Mouse (Mus musculus) mouse embryonic stem cell (cell line): ENCODE measurements around the gene Ahsa1.
"Not testable (repeated sequence)": the region's sequence is repeated elsewhere in the genome, so short reads cannot be mapped to it uniquely, and the experiment has no call there.

Experiments used
- in situ Hi-C, 2 experiments: fragments of 300-500 bp; cut with MboI; formaldehyde crosslinking; loops; 1 replicate in 1 of 2; 3 replicates in 1 of 2; pipeline ENCODE4 v1.14.3; 2019 to 2020; ENCODE audit warnings: low sequenced_read_pairs in 2 of 2, low pct_unique_long_range_greater_than_20kb in 1 of 2, mixed read lengths in 1 of 2; ENCODE audit not compliant: unreplicated experiment in 1 of 2

The Ahsa1 gene

DNA sequence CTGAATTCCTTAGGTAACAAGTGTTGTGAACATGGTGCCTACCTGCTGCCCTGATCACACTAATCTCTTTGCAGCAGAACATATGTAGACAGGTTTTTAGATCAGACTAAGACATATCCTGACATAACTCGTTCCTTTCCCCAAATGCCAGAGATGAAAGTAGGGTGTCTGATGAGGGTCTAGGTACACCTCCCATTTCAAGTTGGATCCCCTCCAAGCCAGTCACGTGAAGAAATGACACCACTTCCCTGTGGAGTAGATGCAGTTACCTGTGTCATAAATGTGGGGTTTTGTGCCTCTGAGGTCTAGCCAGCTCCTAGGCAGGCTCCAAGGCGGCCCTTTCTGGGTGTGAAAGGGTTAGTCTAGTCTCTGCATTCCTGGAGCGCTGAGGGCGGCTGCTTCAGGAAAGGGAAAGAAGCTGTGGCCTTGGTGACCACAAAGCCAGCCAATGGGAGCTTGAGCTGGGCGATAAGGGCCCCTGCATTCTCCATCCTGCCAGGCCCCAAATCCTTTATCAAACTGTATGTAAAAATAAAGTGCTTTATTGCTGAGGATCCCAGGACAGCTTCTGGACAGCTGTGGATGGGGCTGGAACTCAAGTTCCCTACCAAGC is 11.9 kb downstream of the Ahsa1 start:
- in situ Hi-C loops = loop anchor here in 1 of 2 experiments (5.0 kb wide), 1 partner anchor 54 kb away; no protein-coding TSS in a partner anchor

DNA sequence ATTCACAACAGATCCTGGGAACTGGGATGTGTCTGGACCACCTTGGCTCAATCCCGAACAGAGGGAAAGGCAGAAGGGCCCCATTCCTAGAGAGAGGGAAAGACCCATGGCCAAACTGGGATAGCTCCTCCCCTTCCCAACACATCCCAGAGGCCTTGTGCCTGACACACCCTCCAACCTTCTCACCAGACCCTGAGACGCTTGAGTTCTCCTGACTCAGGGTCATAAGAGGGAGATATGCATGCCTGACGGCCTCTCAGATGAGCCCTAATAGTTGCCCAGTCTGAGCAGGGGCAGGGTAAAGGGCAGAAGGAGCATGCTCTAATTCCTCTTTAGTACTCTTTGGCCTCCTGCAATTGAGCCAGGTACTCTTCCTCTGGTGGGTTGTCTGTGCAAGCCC is 13.1 kb downstream of the Ahsa1 start:
- in situ Hi-C loops = loop anchor here in 1 of 2 experiments (5.0 kb wide), 1 partner anchor 53 kb away; no protein-coding TSS in a partner anchor

- in situ Hi-C loops = loop anchor here in 1 of 2 experiments (5.0 kb wide), 1 partner anchor 52 kb away; no protein-coding TSS in a partner anchor
These were observed 13.6 kb downstream of the Ahsa1 start for GRCm38 (mm10) chr12:87279879-87280278.

- in situ Hi-C loops = no loop called here
These were observed 15.5 kb downstream of the Ahsa1 start for GRCm38 (mm10) chr12:87281766-87282165.

DNA sequence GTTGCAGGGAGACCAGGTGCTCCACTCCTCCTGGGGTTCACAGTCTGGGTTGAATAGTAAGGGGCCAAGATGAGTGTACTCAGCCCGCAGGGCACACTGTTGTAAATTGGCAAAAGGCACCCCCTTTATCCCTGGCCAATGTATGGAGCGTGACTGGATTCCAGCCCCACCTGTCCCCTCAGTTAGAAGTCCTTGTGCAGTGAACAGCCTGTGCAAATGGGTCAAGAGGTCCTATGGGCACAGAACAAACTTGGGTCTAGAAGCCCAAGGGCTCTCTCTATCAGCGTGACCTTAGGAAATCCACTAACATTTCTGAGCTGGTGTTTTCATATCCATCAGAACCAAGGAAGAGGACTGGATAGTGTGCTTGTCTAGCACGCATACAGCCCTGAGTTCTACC is 16.5 kb downstream of the Ahsa1 start:
- in situ Hi-C loops = no loop called here

DNA sequence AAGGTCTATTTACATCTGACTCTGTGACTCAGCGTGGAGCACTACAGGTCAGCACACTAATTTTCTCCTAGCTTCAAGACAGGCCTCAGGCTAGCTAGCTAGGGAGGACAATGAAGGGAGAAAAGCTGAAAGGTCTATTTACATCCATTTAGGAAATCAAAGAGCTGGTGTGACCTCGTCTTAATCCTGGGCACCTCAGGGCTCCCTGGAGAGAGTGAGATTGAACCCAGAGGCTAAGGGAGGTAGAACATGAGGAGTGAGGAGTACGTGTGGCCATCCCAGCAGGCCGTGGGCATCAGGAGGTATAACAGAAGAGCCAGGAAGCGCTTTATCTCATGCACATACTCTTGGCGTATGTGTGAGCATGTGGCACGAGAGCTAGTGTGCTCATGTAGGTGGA is 17.4 kb downstream of the Ahsa1 start:
- in situ Hi-C loops = no loop called here

DNA sequence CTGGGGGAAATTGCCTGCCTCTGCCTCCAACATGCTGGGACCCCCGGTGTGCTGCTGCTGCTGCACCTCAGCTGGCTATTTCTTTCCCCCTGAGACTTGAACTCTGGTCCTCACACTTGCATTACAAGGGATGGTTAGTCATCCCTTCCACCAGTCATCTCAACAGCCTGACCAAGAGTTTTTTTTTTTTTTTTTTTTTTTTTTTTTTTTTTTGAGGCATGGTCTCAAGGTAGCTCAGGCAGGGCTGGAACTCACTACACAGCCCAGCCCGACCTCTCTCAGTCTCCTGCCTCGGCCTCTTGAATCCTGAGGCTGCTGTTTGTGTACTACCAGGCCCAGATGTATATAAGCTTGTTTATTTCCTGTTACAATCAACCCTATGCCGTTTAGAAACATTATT is 18.0 kb downstream of the Ahsa1 start:
- in situ Hi-C loops = no loop called here

GRCm38 (mm10) chr12:87284726-87285125 is 18.4 kb downstream of the Ahsa1 start:
- in situ Hi-C loops = no loop called here

DNA sequence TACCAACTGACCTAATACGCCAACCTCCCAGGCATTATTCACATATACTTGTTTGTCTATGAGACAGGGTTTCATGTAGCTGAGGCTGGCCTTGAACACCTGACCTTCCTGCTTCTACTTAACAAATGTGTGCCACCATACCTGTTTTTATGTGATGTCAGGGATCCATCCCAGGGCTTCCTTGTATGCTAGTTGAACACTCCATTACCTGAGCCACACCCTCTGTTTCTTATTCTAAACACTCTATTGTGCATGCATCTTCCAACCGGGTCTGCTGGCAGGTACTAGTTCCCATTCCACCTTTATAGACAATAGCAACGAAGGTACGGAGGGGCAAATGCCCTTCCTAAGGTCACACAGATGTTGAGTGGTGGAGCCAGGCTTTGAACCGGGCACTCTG is 22.8 kb downstream of the Ahsa1 start:
- in situ Hi-C loops = no loop called here

DNA sequence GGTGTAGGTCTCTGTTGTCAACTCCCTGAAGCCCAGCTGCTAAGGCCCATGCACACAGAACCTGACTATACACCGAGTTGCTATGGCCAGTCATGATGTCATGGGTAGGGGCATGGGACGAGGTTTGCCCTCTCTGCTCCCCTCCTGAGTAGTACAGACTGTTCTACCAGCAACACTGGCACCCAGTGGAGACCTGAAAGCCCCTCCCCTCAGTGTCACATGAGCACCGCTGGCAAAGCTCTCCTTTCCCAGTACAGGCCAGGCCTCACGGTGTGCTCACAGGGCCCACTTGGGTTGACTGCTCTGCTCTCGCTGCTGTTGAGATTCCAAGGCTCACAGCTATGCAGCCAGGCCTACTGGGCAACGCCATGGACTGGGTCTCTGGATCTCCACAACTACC is 27.7 kb downstream of the Ahsa1 start:
- in situ Hi-C loops = no loop called here

DNA sequence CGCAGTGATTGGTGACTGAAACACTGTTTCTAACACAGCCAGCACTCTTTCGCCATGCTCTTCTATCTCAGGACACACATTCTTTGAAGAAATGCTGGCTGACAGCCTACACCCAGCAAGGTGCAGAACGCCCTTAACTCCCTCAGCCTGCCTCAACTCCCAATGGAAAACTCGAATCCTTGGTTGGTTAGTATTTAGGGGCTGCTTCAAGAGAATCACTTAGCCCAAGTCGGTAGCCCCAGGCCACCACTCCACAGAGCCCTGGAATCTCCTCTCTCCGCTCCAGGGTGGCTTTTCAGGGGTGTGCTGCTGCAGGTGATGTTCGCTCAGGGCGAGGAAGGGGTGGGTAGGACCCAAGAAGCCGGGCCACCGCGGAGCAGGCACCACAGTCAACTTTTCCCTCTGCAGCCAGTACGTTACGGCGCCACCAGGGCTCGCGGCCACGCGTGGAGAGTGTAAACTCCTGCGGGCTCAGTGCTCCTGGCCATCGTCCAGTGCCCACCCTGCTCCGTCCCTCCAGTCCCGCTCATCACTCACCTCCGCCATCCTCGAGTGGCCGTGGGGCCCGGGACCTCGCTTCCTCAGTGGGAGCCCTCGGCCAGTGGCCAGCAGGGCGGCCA is 32.9 kb downstream of the Ahsa1 start:
- in situ Hi-C loops = no loop called here

DNA sequence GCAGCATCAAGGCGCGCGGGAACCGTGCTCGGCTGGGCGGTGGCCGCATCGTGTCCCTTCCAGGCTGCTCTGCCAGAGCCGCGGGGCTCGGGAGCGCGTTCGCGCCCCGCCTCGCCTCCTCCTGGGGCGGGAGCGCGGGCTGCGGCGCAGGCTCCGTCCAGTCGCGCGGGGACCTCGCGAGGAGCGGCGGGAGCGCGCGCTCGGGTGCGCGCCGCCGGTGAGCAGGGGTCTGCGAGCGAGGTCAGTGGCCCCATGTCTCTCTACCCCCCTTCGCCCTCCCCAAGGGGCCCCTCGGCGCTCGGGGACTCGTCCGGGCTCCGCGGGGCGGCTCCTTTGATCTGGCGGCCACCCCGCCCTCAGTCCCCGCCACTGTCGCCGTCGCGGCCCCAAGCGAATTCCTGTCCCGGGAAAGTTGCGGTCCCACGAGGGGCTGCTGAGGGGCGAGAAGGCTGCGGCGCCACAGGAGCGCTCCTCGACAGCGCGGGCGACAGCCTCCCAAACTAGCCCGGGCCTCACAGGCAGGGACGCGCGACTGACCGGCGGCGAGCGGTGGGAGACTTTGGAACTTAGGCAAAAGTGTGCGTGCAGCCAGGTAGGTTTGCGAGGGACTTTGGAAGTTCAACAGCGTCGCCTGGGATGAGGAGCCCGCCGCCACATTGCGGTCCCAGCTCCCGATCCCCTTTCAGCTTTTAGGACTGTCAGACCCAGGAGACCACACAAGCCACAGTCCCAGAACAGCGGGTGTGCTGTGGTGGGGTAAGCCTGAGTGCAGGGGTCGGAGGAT is 33.6 kb downstream of the Ahsa1 start, which contains the start of gene Ism2:
Gene Ism2, minus strand, starts transcription at position 49 of the 784 bp plus-strand sequence.
- in situ Hi-C loops = no loop called here

DNA sequence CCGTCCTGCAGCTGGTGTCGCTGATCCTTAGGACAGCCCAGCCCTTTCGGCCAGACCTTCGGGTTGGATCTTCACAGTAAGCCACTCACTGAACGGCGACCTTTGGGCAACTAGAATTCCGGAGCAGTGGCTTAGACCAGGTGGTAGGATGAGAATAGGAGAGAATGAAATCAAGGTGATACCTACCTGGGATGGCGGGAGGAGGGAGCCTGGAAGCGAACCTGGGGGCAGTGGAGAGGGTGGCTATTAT is 34.1 kb downstream of the Ahsa1 start:
- in situ Hi-C loops = no loop called here

DNA sequence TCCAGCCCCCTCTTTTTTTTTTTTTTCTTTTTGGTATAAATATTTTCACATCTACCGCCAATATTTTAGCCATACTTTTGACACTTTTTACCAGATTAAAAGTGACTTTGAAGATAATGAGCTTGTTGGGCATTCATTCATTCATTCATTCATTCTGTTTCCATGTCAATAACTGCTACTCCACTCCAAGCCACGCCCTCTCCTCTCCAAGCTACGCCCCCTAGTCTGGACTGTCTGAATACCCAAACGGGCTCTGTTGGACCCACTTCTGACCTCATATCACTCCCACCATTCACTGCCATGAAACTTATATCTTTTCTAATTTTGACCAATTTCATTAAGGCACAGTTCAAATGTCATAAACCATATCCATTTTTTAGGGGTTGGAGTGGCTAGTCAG is 34.9 kb downstream of the Ahsa1 start:
- in situ Hi-C loops = no loop called here

DNA sequence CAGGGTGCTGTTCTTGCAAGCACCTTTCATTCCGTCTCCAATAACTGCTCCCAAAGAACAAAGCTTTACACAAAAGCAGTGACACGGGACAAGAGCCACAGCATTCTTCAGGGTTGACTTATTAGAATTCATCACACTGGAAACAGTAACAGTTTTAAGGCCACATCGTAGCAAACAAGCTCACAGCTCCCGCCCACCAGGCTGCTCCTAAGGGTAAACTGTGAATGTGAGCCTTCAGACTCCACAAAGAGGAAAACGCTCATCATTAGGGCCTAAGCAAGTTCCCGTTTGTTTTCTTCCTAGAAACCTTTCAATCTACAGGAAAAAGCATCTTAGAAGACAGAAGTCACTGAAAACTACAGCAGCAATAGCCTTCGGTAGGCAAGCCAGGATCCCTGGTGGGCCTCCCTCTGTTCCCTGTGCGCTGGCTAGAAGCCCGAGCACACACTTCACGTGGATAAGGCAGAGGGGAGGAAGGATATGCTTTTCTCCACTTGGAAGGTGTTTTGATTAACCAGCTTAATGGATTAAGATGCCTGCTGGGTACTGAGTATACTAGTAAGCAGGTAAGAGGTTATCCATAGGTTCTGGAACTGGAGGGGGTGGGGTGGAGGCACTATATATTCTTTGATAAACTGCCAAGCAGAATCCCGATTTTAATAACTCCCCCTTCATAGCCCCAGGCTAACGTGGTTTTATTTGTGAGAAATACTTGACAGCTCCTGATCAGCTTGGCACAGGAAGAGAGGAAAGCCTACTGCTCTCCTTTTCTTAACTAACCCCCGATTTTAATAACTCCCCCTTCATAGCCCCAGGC is 39.7 kb downstream of the Ahsa1 start:
- in situ Hi-C loops = no loop called here

GRCm38 (mm10) chr12:87306584-87306844 is 40.2 kb downstream of the Ahsa1 start:
- in situ Hi-C loops = not testable (repeated sequence)

GRCm38 (mm10) chr12:87313098-87313497 is 46.8 kb downstream of the Ahsa1 start:
- in situ Hi-C loops = no loop called here

DNA sequence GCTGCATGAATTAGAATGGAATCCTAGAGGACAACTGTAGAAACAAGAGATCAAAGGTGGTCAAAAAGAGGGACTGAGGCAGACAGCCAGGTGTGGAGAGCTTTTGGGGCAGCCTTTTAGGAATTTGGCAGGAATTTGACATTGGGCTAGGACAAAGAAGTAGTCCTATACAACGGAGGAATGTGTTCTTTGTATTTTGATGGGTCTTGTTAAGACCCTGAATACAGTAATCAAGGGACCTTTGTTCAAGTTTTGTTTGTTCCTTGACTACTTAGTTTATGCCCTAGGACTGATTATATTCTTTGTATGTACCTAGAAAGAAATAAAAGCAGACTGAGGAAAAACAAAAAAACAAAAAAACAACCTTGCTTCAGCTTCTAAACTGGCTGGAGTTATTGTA is 51.7 kb downstream of the Ahsa1 start:
- in situ Hi-C loops = no loop called here

DNA sequence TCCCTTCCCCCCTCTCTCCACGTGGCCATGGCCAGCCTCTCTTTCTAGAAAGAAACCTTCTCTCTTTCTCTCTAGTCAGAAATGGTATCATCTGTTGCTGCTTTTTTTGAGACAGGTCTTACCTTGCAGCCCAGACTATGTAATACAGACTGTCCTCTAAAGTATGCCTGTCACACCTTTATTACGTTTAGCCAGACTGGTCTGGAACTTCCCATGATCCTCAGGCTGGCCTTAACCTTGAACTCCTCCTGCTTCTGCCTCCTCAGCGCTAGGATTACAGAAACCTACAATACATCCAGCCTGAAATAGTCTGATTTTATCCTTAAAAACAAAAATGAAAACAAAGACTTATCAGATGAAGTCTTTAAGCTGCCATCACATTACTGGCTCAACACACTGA is 53.0 kb downstream of the Ahsa1 start:
- in situ Hi-C loops = no loop called here
